Mouse (Mus musculus) forebrain, embryonic 16.5 days (tissue): ENCODE measurements at regions not wholly inside any gene's neighbourhood (a gene's known extent, or its start where the extent isn't known, plus 50 kb on each side); places are given as distances from the start of the nearest gene placed in this dataset.

Experiments
- ATAC-seq: fragments of 200-750 bp; cut with Nextera tagmentation; 2 replicates; pipeline ENCODE4 v1.8.0; 2017; ENCODE audit warnings: mild to moderate bottlenecking, moderate library complexity
- H3K27ac ChIP-seq: fragments of 300-500 bp; sonication (generic); 2 replicates; pipeline ENCODE4 v1.5.1; 2014; ENCODE audit warnings: low read length, control low read depth
- H3K27me3 ChIP-seq: fragments of 300-500 bp; sonication (generic); replicated peaks from 2 replicates; pipeline ENCODE4 v1.6.1; 2014; ENCODE audit warnings: low read length; ENCODE audit not compliant: control insufficient read depth, insufficient read depth
- H3K36me3 ChIP-seq: fragments of 300-500 bp; sonication (generic); 2 replicates; pipeline ENCODE4 v1.6.1; 2014; ENCODE audit not compliant: control insufficient read depth, insufficient read depth
- H3K4me1 ChIP-seq: fragments of 300-500 bp; sonication (generic); replicated peaks from 2 replicates; pipeline ENCODE4 v1.6.1; 2014; ENCODE audit warnings: low read length; ENCODE audit not compliant: control insufficient read depth, insufficient read depth
- H3K4me2 ChIP-seq: fragments of 300-500 bp; sonication (generic); 2 replicates; pipeline ENCODE4 v1.6.1; 2014; ENCODE audit warnings: mild to moderate bottlenecking, low read length, control low read depth
- H3K4me3 ChIP-seq: fragments of 300-500 bp; sonication (generic); replicated peaks from 2 replicates; pipeline ENCODE4 v1.5.1; 2014; ENCODE audit warnings: mild to moderate bottlenecking, low read length, control low read depth
- H3K9ac ChIP-seq: fragments of 300-500 bp; sonication (generic); replicated peaks from 2 replicates; pipeline ENCODE4 v1.6.1; 2014; ENCODE audit warnings: low read depth, low read length, control low read depth
- H3K9me3 ChIP-seq: fragments of 300-500 bp; sonication (generic); 2 replicates; pipeline ENCODE4 v1.6.1; 2016; ENCODE audit warnings: low read length; ENCODE audit not compliant: control insufficient read depth
- WGBS: fragments of 180-500 bp; shearing (Covaris S2); extraction: QIAGEN DNeasy Blood & Tissue Kit; methylation state at CpG from one replicate; pipeline ENCODE4 v1.1.7; 2014; 5-methylcytosine and 5-hydroxymethylcytosine counted together

DNA sequence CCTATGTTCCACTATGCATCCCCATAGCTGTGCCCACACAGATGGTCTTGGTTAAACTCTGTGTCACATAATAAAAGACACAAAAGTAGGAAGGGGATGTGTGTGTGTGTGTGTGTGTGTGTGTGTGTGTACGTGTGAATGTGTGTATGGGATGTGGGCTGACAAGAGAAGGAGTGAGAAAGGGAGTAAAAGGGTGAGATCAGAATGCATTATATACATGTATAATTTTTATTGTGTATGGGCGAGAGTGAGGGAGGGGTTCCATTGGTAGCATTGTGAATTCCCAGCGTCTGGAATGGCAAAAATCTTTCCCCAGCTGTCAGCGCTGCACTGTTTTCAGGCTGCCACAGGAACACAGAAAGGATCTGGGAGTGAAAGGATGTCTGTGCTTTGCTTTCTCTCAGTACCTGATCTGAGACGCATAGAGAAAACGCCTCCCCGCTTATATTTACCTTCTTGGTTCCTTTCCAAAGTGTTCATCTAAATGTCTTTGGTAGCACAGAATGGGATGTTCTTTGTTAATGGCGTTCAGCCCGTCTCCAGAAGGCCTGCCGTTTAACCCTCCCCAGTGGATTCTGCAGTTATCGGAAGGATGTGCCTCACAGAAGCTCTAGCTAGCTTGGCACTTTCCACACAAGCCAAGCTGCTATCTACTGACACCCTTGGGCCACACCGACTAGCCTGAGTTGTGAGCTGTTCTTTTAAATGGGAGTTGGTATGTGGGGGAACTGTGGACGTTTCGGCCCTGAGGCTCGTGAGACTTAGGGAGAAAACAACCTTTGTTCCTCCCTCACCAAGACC lies 785.8 kb downstream of the Tmem114 start:
- no peaks in the 10 kb centered on the region for H3K27me3 ChIP-seq
- peak; percentile 61 for ATAC-seq
- peak overlapping the region; percentile 2; the same call in 1 of the 2 replicates for H3K4me2 ChIP-seq
- WGBS: 23% methylated on average over 15 of the region's 15 CpGs
- H3K4me1 ChIP-seq: peaks cover 17% of the 10 kb centered on the region
- no peaks in the 10 kb centered on the region for H3K9me3 ChIP-seq
- H3K27ac ChIP-seq: peak overlapping the region; percentile 54; the same call in 1 of the 2 replicates
- no peak overlapping the region for H3K9ac ChIP-seq
- H3K4me3 ChIP-seq: no peak overlapping the region
- H3K36me3 ChIP-seq: no peaks in the 10 kb centered on the region

GRCm38 (mm10) chr16:7637993-7638392 lies 786.9 kb downstream of the Tmem114 start:
- H3K9ac ChIP-seq: no peak overlapping the region
- no peaks in the 10 kb centered on the region for H3K9me3 ChIP-seq
- no peak overlapping the region for H3K4me2 ChIP-seq
- no peaks in the 10 kb centered on the region for H3K36me3 ChIP-seq
- H3K27me3 ChIP-seq: no peaks in the 10 kb centered on the region
- ATAC-seq: no peak
- H3K27ac ChIP-seq: no peak overlapping the region
- H3K4me3 ChIP-seq: no peak overlapping the region
- peaks cover 17% of the 10 kb centered on the region for H3K4me1 ChIP-seq

- Histone ChIP-seq H3K27ac (no peak overlapping the region; the same call in 1 of the 2 replicates), H3K36me3 (no peaks in the 10 kb centered on the region), H3K4me2 (no peak overlapping the region), H3K27me3 (no peaks in the 10 kb centered on the region), H3K4me1 (peaks cover 20% of the 10 kb centered on the region), H3K4me3 (no peak overlapping the region), H3K9me3 (no peaks in the 10 kb centered on the region), H3K9ac (0 out of 2 replicates have a peak overlapping the region, but pooled peaks have one; percentile 6)
- ATAC-seq: 0 out of 2 replicates have a peak, but pooled peaks have one; percentile 12
- 19% methylated on average over 5 of the region's 5 CpGs for WGBS
These were observed 787.7 kb downstream of the Tmem114 start for GRCm38 (mm10) chr16:7637121-7637700.

GRCm38 (mm10) chr16:7636326-7636725 lies 788.6 kb downstream of the Tmem114 start:
- no peaks in the 10 kb centered on the region for H3K36me3 ChIP-seq
- WGBS: 68% methylated on average over 5 of the region's 5 CpGs
- no peak for ATAC-seq

DNA sequence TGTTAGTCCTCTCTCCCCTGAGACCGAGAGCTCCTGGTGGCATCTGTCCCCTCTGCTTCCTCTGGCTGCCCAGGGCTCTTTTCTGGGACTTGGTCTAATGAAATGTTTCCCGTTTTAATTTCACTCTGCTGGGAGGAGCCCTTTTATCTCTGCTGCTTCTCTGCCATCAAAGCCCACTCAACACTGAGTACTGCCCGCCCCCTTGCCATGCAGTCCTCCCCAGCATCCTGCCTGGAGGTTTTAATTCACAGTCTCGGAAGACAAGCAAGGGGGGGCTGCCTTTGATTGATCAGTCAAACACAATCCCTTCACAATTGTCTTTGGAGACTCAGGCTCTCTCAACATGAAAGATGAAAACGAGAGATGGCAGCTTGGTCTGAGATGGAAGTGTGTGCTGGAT lies 792.5 kb downstream of the Tmem114 start:
- no peak overlapping the region for H3K27ac ChIP-seq
- no peaks in the 10 kb centered on the region for H3K9me3 ChIP-seq
- no peaks in the 10 kb centered on the region for H3K36me3 ChIP-seq
- H3K27me3 ChIP-seq: no peaks in the 10 kb centered on the region
- no peak overlapping the region for H3K4me3 ChIP-seq
- 6% methylated on average over 5 of the region's 5 CpGs for WGBS
- H3K9ac ChIP-seq: no peak overlapping the region
- H3K4me2 ChIP-seq: no peak overlapping the region
- no peak for ATAC-seq
- H3K4me1 ChIP-seq: peaks cover 10% of the 10 kb centered on the region

More at GRCm38 (mm10) chr16:7636326-7636725, 788.6 kb downstream of the Tmem114 start:
- Histone ChIP-seq H3K27ac (no peak overlapping the region), H3K9ac (no peak overlapping the region), H3K27me3 (no peaks in the 10 kb centered on the region), H3K4me1 (peaks cover 20% of the 10 kb centered on the region), H3K4me2 (no peak overlapping the region), H3K9me3 (no peaks in the 10 kb centered on the region), H3K4me3 (no peak overlapping the region)

DNA sequence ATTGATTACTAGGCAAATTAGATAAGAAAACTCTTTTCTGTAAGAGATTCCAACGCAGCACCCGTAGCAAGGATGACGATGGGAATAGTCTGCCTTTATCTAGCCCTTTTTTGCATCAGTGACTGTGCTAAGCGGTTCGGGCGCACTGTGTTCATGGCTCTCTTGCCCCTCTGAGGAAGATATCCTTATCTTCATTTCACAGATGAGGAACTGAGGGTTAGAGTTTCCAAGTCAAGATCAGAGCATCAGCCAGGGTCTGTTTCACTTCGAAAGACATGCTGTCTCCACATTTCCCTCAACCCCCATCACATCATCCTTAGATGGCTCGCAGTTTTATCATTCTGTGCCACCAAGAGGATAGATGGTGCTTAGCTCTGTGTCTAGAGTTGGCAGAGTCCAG lies 796.6 kb downstream of the Tmem114 start:
- 90% methylated on average over 8 of the region's 8 CpGs for WGBS

DNA sequence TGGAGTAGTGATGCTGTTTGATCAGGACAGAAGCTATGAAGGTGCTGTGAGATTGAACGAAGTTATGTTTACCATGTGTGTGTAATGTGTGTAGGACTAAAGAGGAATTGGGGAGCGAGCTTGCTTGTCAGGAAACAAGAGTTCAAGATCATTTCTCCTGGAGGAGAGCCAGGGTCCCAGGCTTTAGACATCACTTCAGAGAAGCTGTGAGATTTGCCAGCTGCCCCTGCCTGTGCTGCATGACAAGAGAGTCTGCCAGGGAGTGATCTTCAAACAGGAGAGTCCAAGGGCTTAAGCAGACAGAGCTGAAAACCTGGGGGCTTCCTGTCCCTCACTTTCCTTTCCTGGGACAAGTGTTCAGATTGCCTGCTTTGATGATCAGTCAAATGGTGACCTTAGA lies 818.3 kb downstream of the Tmem114 start:
- H3K9me3 ChIP-seq: no peaks in the 10 kb centered on the region
- 59% methylated on average over 2 of the region's 2 CpGs for WGBS
- no peak overlapping the region for H3K4me2 ChIP-seq
- no peak for ATAC-seq
- H3K4me1 ChIP-seq: peaks cover 7% of the 10 kb centered on the region
- H3K27me3 ChIP-seq: no peaks in the 10 kb centered on the region
- H3K27ac ChIP-seq: no peak overlapping the region
- H3K36me3 ChIP-seq: no peaks in the 10 kb centered on the region
- H3K4me3 ChIP-seq: no peak overlapping the region
- H3K9ac ChIP-seq: no peak overlapping the region

More for the DNA sequence above, 796.6 kb downstream of the Tmem114 start:
- H3K4me3 ChIP-seq: no peak overlapping the region
- H3K4me1 ChIP-seq: 0 out of 2 replicates have a peak, but pooled peaks cover 3% of the 10 kb centered on the region
- H3K27me3 ChIP-seq: no peaks in the 10 kb centered on the region
- H3K27ac ChIP-seq: no peak overlapping the region
- H3K9me3 ChIP-seq: no peaks in the 10 kb centered on the region
- H3K9ac ChIP-seq: no peak overlapping the region
- no peaks in the 10 kb centered on the region for H3K36me3 ChIP-seq
- ATAC-seq: no peak
- no peak overlapping the region for H3K4me2 ChIP-seq

DNA sequence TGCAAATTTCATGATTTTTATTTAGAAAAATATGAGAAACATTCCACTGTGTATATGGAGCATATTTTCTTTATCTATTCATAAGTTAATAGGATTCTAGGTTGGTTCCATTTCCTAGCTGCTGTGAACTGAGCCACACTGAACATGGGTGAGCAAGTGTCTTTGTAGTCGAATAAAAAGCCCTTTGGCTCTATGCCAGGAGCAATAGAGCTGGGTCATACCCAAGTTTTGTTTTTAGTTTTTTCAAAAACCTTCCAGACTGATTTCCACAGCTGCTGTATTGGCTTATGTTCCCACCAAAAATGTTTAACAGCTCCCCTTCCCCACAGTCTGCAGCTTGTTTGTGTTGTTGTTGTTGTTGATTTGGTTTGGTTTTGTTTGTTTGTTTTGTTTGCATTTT lies 822.5 kb downstream of the Tmem114 start:
- H3K9ac ChIP-seq: no peak overlapping the region
- H3K4me1 ChIP-seq: peaks cover 7% of the 10 kb centered on the region
- no peak overlapping the region for H3K4me3 ChIP-seq
- no peak overlapping the region for H3K27ac ChIP-seq
- H3K36me3 ChIP-seq: no peaks in the 10 kb centered on the region
- H3K4me2 ChIP-seq: no peak overlapping the region
- peak; percentile 58; the same call in 1 of the 2 replicates for ATAC-seq
- no peaks in the 10 kb centered on the region for H3K27me3 ChIP-seq
- H3K9me3 ChIP-seq: no peaks in the 10 kb centered on the region
- WGBS: 3% methylated on average over 1 of the region's 1 CpGs

GRCm38 (mm10) chr16:7574879-7575278 lies 850.1 kb downstream of the Tmem114 start:
- H3K4me3 ChIP-seq: no peak overlapping the region
- H3K9ac ChIP-seq: no peak overlapping the region
- no peak overlapping the region for H3K4me2 ChIP-seq
- H3K4me1 ChIP-seq: 0 out of 2 replicates have a peak, but pooled peaks cover 3% of the 10 kb centered on the region
- 28% methylated on average over 3 of the region's 3 CpGs for WGBS
- no peaks in the 10 kb centered on the region for H3K9me3 ChIP-seq
- H3K36me3 ChIP-seq: no peaks in the 10 kb centered on the region
- H3K27ac ChIP-seq: no peak overlapping the region
- ATAC-seq: peak; percentile 67
- no peaks in the 10 kb centered on the region for H3K27me3 ChIP-seq
